ENCODE assay signal across 8 mouse cellular contexts in genomic region chr7:110286838-110287475, GRCm38 (mm10).
DNase-seq lines count a peak whose midpoint lies in the region; ATAC-seq and TF ChIP-seq lines count a peak whose summit lies in the region.

No protein-coding gene starts in this region.

- in situ Hi-C loops in ES-E14 (cut with MboI; ENCODE audit: low sequenced_read_pairs in 2 of 2, unreplicated experiment in 2 of 2) = loop anchor here (5.0 to 10.0 kb wide), 2 partner anchors 338 to 340 kb away; partner anchors contain the start of gene Adm (in 2 of the 2)

- H3K4me2 ChIP-seq in neural tube, embryonic 15.5 days = peak overlapping the region; percentile 22

- H3K9me3 ChIP-seq in ES-E14 (ENCODE audit: control insufficient read depth, insufficient read depth, low read depth, low read length) = no peaks in the 10 kb centered on the region
- no peaks in the 10 kb centered on the region; the same call in 1 of the 2 replicates for H3K9me3 ChIP-seq in neural tube, embryonic 15.5 days (replicated peaks)

- H3K4me1 ChIP-seq in ES-E14 (ENCODE audit: control insufficient read depth in 2 of 2, insufficient read depth in 2 of 2, low read length in 2 of 2, poor library complexity in 1 of 2) = peaks cover 0 to 4% of the 10 kb centered on the region in 2 experiments; a peak in 1 of 4 replicates
- H3K4me1 ChIP-seq in cerebellum, adult 2 months (ENCODE audit: control insufficient read depth, insufficient read depth, low read length) = peaks cover 14% of the 10 kb centered on the region
- peaks cover 4% of the 10 kb centered on the region for H3K4me1 ChIP-seq in neural tube, embryonic 15.5 days
- peaks cover 2% of the 10 kb centered on the region; the same call in 1 of the 2 replicates for H3K4me1 ChIP-seq in testis, adult 2 months (ENCODE audit: control insufficient read depth, insufficient read depth, low read length)

- TF ChIP-seq CTCF in cerebellum, adult 2 months (IDR thresholded peaks at IDR 0.05; ENCODE audit: borderline replicate concordance, insufficient read depth, low read depth, low read length) = peak; percentile 97
- peak; percentile 97 for TF ChIP-seq CTCF in layer of hippocampus, adult 2 months (conservative IDR thresholded peaks at IDR 0.05)
- peak; percentile 69; the same call in 1 of the 2 replicates for TF ChIP-seq CTCF in testis, adult 2 months (IDR thresholded peaks at IDR 0.05; ENCODE audit: control insufficient read depth, insufficient read depth, insufficient replicate concordance, low read depth, low read length)

- no peak for TF ChIP-seq POLR2A in cerebellum, adult 2 months (IDR thresholded peaks at IDR 0.05; ENCODE audit: borderline replicate concordance, insufficient read depth, low read length)
- TF ChIP-seq POLR2A in testis, adult 2 months (IDR thresholded peaks at IDR 0.05; ENCODE audit: control insufficient read depth, low read depth, low read length) = no peak

- H3K27me3 ChIP-seq in cerebellum, adult 2 months (ENCODE audit: control insufficient read depth, insufficient read depth, low read length) = no peaks in the 10 kb centered on the region
- H3K27me3 ChIP-seq in neural tube, embryonic 15.5 days (replicated peaks) = no peaks in the 10 kb centered on the region
- no peaks in the 10 kb centered on the region for H3K27me3 ChIP-seq in testis, adult 2 months (ENCODE audit: control insufficient read depth, insufficient read depth, low read length)

- ATAC-seq in neural tube, embryonic 15.5 days (ENCODE audit: low FRiP score) = peak; percentile 84

- H3K9ac ChIP-seq in ES-E14 (ENCODE audit: insufficient read depth, low read depth, low read length, poor library complexity, severe bottlenecking) = no peak overlapping the region
- H3K9ac ChIP-seq in neural tube, embryonic 15.5 days (replicated peaks) = no peak overlapping the region

- 8% methylated on average over 12 of the region's 12 CpGs for WGBS in cerebellum, adult 2 months
- WGBS in neural tube, embryonic 15.5 days = 8% methylated on average over 12 of the region's 12 CpGs

- no peak overlapping the region for H3K27ac ChIP-seq in ES-E14 (ENCODE audit: insufficient read depth, low read depth, low read length, poor library complexity, severe bottlenecking)
- H3K27ac ChIP-seq in cerebellum, adult 2 months (ENCODE audit: insufficient read depth, low read length) = no peak overlapping the region
- no peak overlapping the region for H3K27ac ChIP-seq in layer of hippocampus, adult 2 months
- no peak overlapping the region for H3K27ac ChIP-seq in neural tube, embryonic 15.5 days (replicated peaks)
- no peak overlapping the region for H3K27ac ChIP-seq in testis, adult 2 months (ENCODE audit: control insufficient read depth, insufficient read depth, low read depth, low read length)

- no peak overlapping the region for H3K4me3 ChIP-seq in ES-E14 (ENCODE audit: insufficient read depth in 1 of 2, low read depth in 1 of 2, low read length in 2 of 2, poor library complexity in 1 of 2, severe bottlenecking in 1 of 2)
- no peak overlapping the region for H3K4me3 ChIP-seq in cerebellum, adult 2 months (replicated peaks; ENCODE audit: insufficient read depth, low read depth, low read length)
- H3K4me3 ChIP-seq in layer of hippocampus, adult 2 months = no peak overlapping the region
- no peak overlapping the region for H3K4me3 ChIP-seq in neural tube, embryonic 15.5 days (replicated peaks)
- no peak overlapping the region for H3K4me3 ChIP-seq in testis, adult 2 months (ENCODE audit: control insufficient read depth, low read depth, low read length)

- peak; percentile 47 for DNase-seq in ES-E14 (ENCODE audit: low read depth, low spot score)
- peak; percentile 78 to 86 for DNase-seq in cerebellum, adult 2 months
- DNase-seq in forelimb bud, embryonic 11.5 days (ENCODE audit: low read depth, low spot score) = peak; percentile 76
- DNase-seq in heart, postnatal 4 days = peak; percentile 90
- peak; percentile 59 to 88 for DNase-seq in layer of hippocampus, adult 2 months (ENCODE audit: low spot score in 2 of 2)
- DNase-seq in lung, adult 18-20 months = peak; percentile 73 to 78

- peaks cover 6% of the 10 kb centered on the region; the same call in 1 of the 2 replicates for H3K36me3 ChIP-seq in ES-E14 (ENCODE audit: control insufficient read depth, insufficient read depth, low read length, poor library complexity, severe bottlenecking)
- no peaks in the 10 kb centered on the region for H3K36me3 ChIP-seq in neural tube, embryonic 15.5 days
- H3K36me3 ChIP-seq in testis, adult 2 months (ENCODE audit: control insufficient read depth, insufficient read depth, low read length) = no peaks in the 10 kb centered on the region

TF ChIP-seq in ES-E14, 5 proteins besides CTCF, POLR2A, EP300 and RAD21:
- TF ChIP-seq ZC3H11A (IDR thresholded peaks at IDR 0.05; ENCODE audit: borderline replicate concordance, low read depth, low read length) (peak; percentile 91), MAFK (IDR thresholded peaks at IDR 0.05; ENCODE audit: insufficient read depth, low read depth, low read length) (0 out of 2 replicates have a peak, but pooled peaks have one; percentile 38), ZNF384 (IDR thresholded peaks at IDR 0.05; ENCODE audit: low read depth, low read length) (no peak)
